Mouse (Mus musculus) MN1 (cell line): ENCODE results near the gene Abcc9.

ENCODE experiments used
- DNase-seq: peaks from one replicate; pipeline ENCODE4 v3.0.0-alpha.2; 2016; ENCODE audit warnings: low spot score

Abcc9 gene

DNA sequence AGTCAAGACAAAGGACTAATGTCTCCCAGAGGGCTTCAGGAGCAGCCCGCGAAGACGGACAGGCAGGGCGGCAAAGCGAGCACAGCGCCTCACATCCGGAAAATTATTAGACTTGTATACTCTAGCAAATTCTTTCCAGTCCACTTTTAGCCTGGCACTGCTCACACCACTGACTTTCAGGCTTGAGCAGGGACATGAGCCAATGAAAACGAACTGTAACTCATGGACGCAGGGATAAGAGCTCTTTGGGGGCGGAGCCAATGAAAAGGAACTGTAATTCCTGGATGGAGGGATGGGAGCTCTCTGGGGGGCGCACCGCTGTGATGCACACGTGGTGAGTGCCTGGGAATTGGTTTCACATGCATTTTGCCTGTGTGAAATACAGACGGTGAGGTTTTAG is 157.0 kb downstream of the Abcc9 start:
- DNase-seq: no peak

GRCm38 (mm10) chr6:142543648-142544047 is 158.5 kb downstream of the Abcc9 start:
- no peak for DNase-seq

DNA sequence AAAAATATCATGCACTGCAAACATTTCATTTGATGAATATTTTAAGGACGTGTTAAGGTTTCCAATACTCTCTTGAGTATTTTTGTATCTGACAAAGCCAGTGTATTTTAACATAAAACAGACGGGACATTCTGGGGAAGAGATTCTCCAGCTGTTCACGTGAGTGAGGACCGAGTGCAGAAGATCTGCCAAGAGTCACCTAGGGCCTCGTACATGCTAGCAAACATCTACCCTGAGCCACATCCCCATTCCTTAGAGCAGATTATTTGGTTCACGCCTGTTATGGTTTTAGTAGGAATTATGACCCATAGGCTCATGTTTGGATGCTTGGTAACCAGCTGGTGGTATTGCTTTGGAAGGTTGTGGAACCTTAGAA is 159.3 kb downstream of the Abcc9 start:
- no peak for DNase-seq

- DNase-seq: no peak
Observed at GRCm38 (mm10) chr6:142542082-142542799, 159.9 kb downstream of the Abcc9 start.

DNA sequence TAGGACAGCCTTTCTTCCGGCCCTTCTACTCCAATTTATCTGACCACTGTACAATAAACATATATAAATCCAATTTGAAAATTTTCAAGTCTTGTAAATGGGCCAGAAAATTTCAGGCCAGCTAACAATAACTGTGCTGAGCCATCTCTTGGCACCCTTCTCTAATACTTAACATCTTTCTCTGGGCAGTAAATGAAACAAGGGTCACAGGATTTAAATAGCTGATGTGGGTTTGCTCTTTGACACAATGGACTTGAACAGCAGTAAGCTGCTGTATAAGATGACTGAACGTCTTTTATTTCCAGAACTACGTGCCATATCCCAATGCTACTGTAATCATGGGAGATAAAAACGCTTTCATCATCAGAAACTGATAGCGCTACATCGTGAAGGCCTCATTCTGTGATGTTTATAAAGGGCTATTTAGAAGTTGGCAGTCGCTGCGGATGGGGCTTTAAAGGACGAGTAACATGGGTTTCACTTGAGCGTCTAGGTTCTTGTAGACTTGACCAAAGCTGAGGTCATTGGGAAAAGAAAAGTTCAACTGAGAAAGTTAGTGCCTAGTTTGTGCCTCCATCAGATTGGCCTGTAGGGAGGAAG is 161.5 kb downstream of the Abcc9 start:
- DNase-seq: no peak

DNA sequence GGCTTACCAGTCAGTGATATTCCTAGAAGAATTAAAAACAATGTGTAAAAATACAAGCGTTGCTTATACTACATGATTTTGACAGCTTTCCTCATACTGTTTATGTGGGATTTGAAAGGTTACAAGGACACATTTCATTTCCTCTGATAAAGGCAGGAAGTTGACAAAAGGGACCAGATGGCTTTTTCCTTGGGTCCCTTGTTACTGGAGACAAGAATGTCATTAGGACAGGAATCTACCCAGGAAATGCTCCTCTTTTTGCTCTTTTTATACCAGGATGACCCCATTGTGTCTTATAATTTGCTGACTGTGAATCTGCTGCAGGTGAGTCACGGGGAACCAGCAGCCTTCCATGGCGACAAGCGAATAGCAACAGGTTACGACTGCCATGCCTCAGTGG is 162.0 kb downstream of the Abcc9 start:
- no peak for DNase-seq

GRCm38 (mm10) chr6:142538503-142538902 is 163.6 kb downstream of the Abcc9 start:
- DNase-seq: no peak
